Mouse (Mus musculus): ENCODE results near the gene Efcab1.

The Efcab1 gene

DNA sequence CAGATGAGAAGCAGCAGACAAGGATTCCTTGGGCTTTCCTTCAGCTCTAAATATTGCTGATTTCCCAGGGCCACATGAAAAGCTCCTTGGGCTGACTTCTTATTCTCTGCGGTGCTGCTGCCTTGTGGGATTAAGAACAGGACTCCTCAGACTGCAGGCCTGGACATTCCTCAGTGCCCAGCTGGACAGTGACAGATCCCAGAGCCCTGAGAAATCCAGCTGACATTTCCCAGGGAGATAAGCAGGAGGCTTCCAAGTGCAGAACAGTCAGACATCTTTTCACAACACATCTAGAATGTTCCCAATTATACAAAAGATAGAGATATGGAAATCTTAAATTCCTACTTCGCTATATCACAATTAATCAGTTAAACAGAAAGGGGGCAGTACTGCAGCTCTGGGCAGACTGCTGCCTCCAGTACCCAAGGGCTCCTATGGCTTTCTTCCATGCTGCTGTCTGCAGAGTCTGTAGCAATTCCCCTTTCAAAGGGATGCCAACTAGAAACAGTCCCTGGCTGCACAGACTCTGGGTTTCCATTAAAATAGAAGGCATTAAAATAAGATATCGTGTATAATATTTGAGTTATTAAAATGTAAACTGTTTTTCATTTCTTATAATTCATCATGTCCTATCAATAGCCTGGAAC, 86.2 kb downstream of the Efcab1 start:
- DNase-seq (ENCODE audit: extremely low read depth, insufficient read length, low spot score), result no peak

DNA sequence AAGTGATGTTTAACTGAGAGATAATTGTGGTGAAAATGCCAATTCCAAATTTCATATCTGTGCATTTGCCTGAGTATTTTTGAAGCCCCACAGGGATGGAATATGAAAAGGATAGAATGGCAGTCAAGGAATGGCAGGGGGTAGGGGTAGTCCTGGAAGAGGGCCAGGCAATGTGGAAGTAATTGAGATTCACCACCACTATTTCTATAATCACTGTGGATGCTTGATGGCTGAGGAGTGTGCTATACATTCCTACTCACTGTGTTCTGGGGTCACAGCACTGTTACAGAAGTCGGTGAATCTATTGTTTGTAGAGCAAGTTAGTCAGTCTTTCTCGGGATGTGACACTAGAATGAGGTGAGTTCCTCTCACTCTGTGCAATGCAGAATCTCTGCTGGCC, 108.3 kb downstream of the Efcab1 start:
- DNase-seq (ENCODE audit: extremely low read depth, insufficient read length, low spot score), result no peak

Measured in 3134 (cell line).